Mouse (Mus musculus): ENCODE measurements around the gene Eif5.
A peak's percentile ranks its signal among the peaks of the same experiment; 100 is the strongest.

The Eif5 gene

DNA sequence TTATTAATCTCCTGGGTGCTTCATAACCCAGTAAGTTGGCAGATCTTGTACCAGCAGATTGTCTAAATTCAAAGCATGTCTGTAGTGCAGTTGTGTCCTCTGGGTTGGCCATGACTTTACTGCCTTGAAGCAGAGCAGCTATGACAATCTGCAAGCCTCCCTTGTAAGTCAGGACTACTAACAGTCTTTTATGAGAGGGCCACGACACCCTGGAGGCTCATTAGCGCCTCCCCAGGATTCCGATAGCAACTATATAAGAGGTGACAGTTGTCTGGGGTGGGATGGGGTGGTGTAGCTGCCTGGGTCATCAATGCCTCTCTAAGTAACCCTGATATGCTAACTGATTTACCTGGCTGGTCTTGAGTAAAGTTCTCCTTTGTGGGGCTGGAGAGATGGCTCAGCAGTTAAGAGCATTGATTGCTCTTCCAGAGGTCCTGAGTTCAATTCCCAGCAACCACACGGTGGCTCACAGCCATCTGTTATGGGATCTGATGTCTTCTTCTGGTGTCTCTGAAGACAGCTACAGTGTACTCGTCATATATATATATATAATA is 25.3 kb downstream of the Eif5 start:
- DNase-seq (ENCODE audit: low read depth, low spot score): no peak

GRCm38 (mm10) chr12:111565363-111565762 is 27.5 kb downstream of the Eif5 start:
- DNase-seq (ENCODE audit: low read depth, low spot score): no peak

DNA sequence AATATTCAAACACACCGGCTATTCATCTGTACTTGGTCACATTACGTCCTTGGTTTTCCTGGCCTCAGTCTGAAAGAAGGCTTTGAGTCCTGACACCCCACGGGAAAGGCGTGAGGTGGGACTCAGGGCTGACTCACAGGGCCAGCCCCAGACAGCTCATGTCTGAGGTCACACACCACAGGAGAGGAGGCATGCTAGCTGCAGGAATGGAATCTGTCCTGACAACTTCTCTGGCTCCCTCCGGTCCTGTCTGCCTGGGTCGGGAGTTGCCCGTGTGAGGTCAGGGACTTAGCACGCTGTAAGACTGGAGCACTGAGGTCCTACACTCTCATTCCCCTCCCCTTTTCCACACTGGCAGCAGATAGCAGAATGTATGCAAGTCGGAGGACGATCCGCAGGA is 31.0 kb downstream of the Eif5 start:
- DNase-seq (ENCODE audit: low read depth, low spot score): no peak

DNA sequence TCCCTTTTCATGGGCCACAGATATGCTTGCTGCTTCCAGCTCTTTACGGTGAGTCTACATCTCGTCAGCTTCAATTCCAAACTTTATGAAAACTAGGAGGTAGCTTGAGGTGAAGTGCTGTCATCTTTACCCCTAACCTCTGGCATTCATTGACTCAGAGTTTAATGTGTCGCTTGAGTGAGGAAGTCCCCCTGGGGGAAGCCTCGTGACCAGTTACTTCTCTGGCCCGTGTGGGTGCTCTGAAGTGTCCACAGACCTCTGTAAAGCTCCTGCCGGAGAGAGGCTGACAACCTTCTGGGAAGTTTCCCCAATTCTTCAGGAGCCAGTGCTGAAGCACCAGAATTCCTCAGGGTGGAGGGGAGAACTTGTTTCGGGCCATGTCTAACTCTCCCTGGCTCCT is 34.6 kb downstream of the Eif5 start:
- DNase-seq (ENCODE audit: low read depth, low spot score): no peak

DNA sequence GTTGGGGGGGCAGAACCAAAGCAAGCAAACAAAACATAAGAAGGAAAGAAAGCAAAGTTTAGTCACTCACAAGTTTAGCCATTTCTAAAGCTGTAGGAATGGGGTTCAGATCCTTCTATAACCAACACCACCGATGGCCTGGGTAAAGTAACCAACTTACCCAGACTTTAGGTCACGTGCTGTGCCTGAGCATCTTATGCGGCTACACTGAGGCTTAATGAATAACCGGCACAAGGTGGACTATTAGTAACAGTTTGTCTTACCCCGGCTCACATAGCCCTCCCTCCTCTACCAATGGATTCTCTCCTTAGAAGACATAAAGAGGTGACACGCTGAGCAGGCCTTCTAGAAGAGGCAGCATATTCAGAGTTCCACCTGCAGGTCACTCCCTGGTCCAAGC is 35.5 kb downstream of the Eif5 start:
- peak; percentile 26 for DNase-seq (ENCODE audit: low read depth, low spot score)

DNA sequence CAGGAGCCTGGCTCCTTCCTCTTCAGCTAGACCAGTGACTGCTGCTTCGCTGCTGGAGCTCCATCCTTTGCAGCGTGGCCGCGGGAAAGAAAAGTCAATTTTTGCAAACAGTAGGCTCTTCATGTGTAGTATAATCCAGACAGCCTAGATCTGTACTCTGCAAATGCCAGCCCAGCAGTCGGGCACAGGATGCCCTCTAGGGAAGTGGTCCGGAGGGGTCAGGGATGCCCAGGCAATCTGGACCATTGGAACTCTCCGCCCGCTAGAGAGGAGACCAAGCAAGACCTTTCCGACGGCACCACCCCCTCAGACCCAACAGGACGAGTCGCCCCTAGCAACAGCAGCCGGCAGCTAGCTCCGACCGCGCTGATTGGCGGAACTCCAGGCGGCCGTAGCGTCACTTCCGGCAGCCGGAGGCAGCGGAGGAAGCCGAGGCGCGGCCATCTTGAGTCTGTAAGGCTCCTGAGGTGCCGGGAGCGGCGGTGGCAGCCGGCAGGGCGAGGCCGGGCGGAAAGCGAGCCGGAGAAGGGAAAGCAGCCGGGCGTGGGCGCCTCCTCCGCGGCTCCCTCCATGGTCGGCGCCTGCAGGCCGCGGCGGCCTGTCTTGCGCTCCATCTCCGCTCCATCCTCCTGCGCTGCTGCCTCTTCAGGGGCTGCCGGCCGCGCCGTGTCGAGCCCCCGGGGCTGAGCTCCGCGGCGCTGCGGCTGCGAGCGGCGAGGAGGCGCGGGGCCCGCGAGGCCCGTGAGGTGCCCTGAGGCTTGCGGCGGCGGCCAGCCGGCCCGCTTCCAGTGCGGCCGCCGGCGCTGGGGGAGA is 36.5 kb downstream of the Eif5 start, which contains the start of gene Mark3:
Gene Mark3, plus strand, starts transcription at position 450 of the 813 bp plus-strand sequence.
- peak; percentile 99 for DNase-seq (ENCODE audit: low read depth, low spot score)

DNA sequence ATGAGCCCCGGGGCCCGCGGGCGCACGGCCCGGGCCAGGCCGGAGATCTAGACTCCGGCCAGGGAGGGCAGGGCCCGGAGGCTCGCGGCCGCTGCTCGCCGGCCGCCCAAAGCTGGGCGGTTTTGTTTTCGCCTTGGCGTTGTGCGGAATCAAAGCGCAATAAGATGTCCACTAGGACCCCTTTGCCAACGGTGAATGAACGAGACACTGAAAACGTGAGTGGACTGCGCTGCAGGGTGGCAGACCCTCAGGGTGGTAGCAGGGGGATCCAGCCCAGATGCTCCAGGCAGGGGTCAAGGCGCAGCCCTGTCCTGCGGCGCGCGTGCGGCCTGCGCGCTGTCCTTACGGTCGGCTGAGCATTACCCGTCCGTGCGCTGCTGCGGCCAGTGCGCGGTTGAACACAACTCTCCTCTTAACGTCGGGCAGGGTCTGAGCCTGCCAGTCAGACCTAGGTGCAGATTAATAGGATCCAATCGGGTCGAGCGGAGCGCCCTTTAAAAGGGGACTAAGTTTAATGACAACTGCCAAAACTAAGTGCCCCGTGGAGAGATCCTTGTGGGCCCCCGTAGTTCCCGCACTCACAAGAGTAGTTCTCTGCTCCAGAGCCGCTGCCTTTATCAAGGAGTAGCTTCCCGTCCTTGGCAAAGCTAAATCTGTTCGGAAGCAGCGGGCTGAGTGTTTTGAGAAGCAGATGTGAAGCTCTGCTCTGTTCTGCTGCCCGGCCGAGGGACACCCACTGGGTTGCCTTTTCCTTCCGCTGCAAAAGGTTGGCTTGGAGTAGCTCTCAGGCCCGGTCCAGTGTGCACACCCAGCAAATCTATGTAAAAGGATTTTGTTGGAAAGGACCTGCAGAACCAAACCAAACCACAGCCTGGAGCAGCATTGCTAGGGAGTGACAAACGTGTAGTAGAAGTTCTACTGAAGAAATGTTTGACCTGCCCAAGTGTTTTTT is 37.3 kb downstream of the Eif5 start:
- peak; percentile 60 for DNase-seq (ENCODE audit: low read depth, low spot score)

- no peak for DNase-seq (ENCODE audit: low read depth, low spot score)
Measured at GRCm38 (mm10) chr12:111583058-111583457, 45.2 kb downstream of the Eif5 start.

- DNase-seq (ENCODE audit: low read depth, low spot score): no peak
Measured at GRCm38 (mm10) chr12:111584401-111584800, 46.6 kb downstream of the Eif5 start.

DNA sequence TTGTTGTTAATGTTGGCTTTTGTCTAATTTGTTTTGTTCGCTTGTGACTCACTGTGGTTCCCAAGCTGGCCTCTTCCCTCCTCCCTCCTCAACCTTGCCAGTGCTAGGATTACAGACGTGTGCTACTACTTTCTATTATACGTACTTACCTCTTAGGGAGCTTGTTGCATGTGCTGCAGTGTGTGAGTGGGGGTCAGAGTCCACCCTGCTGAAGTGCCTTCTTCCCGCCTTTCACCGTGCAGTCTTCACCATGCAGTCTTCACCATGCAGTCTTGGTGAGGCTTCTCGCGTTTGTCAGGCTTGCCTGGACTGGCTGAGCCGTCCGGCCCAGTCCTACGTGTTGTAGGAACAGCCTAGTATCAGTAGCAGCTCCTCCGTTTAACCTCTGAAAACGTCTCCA is 49.4 kb downstream of the Eif5 start:
- no peak for DNase-seq (ENCODE audit: low read depth, low spot score)

GRCm38 (mm10) chr12:111592407-111593021 is 54.7 kb downstream of the Eif5 start:
- DNase-seq (ENCODE audit: low read depth, low spot score): no peak

DNA sequence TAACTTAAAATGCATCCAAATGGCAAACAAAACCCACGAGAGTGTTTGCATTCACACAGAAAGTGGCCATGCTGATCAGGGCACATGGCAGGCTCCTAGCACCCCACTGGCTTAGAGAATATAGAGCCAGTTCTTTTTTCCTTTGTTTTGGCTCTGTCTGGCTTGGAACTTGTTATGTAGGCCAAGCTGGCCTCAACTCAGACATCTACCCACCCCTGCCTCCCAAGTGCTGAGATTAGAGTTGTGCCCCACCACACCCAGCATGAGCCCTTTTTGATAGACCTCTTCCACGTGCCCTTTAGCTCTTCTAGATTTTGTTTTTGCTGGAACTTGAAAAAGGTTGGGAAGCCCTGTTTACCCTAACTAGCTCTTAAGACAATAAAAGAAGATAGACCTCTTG is 56.0 kb downstream of the Eif5 start:
- DNase-seq (ENCODE audit: low read depth, low spot score): no peak

All from brain, adult 2 months (tissue).